Mouse (Mus musculus): Measurements from ENCODE around the gene Grip2.

DNA sequence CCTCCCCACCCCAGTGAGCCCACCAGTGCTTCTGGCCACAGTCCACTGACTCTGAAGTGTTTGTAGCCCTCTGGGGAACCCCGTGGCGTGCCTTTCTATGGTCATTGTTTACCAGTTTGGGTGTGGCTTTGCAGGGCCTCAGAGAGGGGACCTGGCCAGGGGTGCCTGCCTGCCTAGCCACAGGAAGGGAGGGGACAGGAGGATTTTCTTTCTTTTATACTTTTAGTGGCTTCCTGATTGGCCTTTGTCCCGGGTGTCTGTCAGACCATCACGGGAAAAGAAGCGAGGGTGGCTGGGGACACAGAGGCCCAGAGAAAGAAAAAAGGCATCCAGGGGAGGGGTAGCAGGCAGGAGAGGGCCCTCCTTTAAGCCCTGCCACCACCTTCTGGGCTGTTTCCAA is 89.0 kb downstream of the Grip2 start:
- no peak for TF ChIP-seq CTCF (IDR thresholded peaks at IDR 0.05; ENCODE audit: borderline replicate concordance, insufficient read depth, low read length)
- no peak for TF ChIP-seq POLR2A (IDR thresholded peaks at IDR 0.05; ENCODE audit: low read depth, low read length)
